Mouse (Mus musculus): Measurements from ENCODE around the gene Ndufs6.

Gene Ndufs6

DNA sequence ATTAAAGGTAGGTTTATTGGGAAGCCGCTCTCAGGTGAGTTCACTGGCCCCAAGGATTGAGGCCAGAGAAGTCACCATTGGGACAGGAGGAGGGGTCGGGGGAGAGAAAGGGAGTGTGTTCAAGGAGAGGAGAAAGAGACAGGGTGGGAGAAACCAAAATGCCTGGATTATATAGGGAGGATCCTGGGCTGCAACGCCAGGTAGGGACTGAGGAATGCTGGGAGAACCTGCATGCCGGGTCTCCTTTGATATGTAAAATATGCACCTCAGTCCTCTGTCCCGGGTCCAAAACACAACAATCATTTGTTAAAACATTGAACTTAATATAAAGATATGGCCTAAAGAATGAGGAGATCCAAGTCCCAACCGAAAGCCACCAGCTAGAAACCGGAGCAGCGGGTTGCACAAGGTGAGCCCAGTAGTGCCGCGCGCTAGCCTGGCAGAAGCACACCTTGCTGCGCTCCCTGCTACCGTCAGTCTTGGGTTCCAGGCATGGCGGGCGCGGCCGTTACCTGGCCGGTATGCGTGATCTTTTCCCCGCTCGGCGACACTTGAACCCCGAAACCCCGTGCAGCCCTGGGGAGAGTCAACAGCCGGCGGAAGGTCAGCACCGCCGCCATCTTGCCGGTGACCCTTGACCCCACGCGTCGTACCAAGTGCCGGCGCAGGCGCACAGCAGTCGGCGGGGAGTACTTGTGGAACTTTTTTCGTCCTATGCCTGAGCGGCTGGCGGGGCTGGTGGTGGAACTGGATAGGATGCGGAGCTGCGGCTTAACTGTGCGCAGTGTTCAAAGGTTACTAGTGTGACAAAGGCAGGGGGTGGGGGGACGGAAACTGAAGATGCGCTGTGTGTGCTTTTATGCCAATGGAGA, at the start of gene Ndufs6, which contains the start of gene Mrpl36:
Ndufs6 (minus strand) TSS at position 716 of the 872 bp plus-strand sequence.
Mrpl36 (plus strand) TSS at position 687 of the 872 bp plus-strand sequence.
- in situ Hi-C loops (cut with MboI, MseI): loop anchor here (5.0 kb wide), 1 partner anchor 274 kb away; the partner anchor contains the start of gene Clptm1l

DNA sequence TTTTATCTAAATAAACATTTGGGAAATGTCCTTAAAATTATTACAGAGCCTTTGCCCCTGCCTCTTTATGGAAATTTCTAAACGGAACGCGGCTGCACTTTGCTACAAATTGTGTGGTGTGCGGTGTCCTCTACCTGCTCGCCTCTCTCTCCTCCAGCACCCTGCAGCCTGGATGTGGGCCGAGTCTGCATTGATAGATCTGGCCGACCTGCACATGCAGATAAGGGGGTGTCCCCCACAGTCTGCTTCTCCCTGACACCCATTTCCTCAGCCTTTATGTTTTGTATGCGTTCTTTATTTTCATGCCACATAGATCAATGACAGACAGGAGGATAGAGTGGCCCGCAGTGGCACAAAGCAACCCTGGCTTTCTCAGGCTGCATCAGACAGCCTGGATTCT, 49.3 kb upstream of the Ndufs6 start:
- in situ Hi-C loops (cut with MboI, MseI): no loop called here

DNA sequence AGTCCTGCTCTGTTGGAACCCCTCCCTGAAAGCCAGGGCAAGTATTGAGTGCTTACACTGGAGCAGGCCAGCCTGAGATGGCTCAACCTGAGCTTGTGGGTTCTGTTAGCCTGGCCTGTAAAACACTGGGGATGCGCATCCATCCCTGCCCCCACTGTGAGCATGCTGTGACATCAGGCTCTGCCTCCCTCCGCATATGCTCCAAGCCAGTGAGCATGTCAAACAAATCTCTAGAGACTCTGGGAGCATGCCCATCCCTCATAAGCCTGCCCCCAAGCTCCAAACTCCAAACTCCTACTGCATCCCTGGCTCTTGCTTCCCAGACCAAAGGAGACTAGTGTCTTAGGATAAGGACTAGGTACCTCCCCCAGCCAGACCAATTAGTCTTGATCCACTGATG, 46.3 kb upstream of the Ndufs6 start:
- in situ Hi-C loops (cut with MboI, MseI): no loop called here

DNA sequence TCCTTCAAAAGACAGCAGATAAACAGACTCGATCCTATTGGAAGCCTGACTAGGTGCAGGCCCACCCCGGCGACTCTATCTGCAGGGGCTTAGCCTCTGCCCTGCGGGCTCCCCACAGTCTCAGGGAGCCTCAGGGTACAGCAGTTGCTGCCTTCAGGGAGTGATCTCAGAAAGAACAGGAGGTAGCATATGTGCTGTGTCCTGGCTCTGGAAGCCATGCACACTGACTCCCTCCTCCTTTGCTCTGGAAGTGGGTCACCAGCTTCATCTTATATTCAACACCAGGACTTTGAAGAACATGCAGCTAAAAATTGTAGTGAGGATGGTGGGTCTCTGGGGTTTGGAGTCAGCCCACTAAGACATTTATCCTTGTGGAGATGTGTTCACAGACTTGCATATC, 45.0 kb upstream of the Ndufs6 start:
- in situ Hi-C loops (cut with MboI, MseI): no loop called here

DNA sequence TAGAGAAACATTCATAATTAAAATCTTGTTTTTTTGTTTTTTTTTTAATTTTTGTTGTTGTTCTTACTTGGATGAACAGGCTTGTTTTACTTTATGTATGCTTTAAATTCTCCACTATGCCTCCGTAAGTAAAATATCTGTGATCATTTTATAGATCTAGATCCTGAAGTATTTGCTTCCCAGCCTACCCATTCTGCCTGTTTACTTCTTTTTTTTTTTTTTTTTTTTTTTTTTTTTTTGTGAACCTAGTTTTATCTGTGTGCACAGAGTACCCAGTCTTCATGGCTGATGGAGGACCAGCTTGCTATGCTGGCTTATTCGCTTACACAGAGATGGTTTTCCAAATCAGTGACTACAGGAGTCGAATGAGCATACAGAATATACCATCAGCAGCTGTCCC, 28.8 kb upstream of the Ndufs6 start:
- in situ Hi-C loops (cut with MboI, MseI): no loop called here

DNA sequence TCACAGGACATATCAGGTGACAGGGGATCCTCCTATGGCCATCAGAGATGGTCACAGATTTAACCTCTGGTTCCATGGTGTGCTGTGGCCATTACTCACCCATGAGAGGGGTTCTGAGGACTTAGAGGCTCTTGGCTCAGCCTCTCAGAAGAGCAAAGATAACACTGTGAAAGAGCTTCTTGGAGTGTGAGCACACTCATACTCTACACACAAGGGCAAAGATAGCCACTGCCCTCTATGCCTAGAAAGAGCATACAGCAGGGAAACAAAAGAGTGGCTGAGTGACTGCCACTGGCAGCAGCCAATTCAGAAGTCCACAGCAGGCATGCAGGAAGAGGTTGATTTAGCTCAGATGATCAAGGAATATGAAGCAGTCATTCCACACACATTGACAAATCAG, 24.1 kb upstream of the Ndufs6 start:
- in situ Hi-C loops (cut with MboI, MseI): no loop called here

DNA sequence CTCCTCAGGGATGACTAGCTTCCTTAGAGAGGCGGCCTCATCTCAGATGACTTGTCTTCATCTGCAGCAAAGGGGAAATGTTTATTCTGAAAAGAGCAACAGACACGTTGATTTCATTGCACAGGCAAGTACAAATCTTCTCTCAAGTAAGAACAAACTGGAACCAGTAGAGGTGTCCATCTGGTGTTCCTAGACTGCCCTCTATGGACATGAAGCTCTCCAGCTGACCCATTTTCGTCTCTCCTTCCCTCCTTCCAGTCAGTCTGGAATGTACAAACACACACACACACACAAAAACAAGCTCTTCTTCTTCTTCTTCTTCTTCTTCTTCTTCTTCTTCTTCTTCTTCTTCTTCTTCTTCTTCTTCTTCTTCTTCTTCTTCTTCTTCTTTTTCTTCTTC, 23.6 kb upstream of the Ndufs6 start:
- in situ Hi-C loops (cut with MboI, MseI): no loop called here

DNA sequence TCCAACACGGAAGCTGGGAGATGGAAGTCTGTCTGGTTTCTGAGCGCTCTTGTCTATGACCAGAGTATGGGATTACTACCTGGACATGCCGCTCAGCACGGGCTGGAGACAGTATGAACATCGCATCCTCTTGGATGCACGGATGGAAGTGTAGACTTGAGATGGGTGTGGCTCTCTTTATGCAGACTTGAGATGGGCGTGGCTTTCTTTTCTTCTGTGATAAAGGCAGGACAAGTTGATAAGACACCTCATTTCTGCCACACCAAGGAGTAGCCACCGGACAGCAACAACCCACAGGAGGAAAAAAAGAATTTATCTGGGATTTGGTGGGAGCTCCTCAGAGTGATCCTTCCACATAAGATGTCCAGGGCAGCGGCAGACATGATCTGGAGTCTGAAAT, 22.4 kb upstream of the Ndufs6 start:
- in situ Hi-C loops (cut with MboI, MseI): no loop called here

DNA sequence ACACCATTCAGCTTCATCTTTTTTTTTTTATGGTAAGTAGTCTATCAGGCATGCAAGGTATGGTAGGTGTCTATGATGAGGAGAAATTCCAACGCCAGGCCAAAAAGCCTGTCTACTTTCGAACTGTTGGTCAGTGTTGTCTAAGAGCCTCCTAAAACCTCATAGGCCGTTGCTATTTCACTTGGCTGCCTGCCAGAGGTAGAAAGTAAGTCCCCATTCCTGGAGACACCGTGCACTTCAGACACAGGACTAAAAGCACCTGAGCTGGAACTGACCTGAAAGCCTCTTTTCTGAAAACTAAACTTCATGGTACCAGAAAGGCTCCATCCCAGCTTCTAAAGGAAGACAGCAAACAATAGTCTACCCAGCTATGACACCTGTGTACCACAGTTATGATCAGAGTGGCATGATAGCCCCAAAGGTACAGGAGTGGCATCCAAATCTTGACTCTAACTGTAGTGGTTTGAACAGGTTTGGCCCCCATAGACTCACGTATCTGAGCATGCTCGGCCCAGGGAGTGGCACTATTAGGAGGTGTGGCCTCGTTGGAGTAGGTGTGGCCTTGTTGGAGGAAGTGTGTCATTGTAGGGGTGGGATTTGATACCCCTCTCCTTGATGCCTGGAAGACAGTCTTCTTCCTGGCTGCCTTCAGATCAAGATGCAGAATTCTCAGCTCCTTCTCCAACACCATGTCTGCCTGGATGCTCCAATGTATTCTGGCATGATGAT, 19.7 kb upstream of the Ndufs6 start:
- in situ Hi-C loops (cut with MboI, MseI): no loop called here

DNA sequence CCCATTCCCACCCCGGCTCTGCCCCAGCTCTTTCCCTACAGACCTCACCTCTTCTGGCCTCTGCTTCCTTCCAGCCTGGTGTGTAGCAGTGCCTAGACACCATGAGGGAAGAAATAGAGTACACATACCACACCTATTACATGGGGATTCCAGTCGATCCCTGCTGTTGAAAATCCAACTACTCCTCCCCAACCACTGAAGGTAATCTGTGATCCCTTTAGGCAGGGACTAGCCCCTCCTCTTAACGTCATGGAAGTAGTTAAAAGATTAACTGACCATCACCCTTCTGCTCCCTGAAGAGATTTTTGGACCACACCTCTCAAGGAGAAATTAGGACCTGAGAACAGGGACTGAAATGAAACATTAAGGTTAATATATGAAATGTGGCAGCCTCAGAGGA, 18.8 kb upstream of the Ndufs6 start:
- in situ Hi-C loops (cut with MboI, MseI): no loop called here

DNA sequence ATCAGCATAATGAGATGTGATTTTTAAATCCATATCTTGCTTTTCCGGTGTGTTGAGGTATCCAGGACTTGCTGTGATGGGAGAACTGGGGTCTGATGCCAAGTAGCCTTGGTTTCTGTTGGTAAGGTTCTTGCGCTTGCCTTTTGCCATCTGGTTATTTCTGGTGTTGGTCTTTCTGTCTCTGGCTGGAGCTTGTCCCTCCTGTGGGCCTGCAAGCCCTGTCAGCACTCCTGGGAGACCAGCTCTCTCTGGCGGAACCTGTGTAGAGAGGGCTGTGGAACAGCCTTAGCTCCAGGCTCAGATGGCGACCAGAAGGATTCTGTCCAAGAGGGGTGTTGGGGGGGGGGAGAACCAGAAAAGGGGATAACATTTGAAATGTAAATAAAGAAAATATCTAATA, 18.4 kb upstream of the Ndufs6 start:
- in situ Hi-C loops (cut with MboI, MseI): no loop called here

DNA sequence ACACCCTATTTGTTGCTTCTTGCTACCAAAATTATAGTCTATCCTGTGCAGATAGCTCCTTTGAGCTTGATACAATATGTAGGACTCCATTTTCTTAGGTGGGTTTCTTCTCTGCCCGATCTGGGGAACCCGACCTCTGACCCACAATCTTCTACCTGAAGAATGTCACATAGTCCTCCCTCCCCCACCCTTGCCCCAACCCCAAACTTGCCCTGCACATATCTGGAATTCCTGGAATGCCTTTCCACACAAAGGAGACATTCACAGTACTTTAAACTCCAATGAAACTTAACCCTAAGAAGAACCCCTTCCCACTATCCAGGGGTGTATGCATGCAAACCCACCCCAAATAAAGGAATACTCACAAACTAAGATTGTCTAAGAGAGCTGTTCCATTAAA, 17.8 kb upstream of the Ndufs6 start:
- in situ Hi-C loops (cut with MboI, MseI): no loop called here

DNA sequence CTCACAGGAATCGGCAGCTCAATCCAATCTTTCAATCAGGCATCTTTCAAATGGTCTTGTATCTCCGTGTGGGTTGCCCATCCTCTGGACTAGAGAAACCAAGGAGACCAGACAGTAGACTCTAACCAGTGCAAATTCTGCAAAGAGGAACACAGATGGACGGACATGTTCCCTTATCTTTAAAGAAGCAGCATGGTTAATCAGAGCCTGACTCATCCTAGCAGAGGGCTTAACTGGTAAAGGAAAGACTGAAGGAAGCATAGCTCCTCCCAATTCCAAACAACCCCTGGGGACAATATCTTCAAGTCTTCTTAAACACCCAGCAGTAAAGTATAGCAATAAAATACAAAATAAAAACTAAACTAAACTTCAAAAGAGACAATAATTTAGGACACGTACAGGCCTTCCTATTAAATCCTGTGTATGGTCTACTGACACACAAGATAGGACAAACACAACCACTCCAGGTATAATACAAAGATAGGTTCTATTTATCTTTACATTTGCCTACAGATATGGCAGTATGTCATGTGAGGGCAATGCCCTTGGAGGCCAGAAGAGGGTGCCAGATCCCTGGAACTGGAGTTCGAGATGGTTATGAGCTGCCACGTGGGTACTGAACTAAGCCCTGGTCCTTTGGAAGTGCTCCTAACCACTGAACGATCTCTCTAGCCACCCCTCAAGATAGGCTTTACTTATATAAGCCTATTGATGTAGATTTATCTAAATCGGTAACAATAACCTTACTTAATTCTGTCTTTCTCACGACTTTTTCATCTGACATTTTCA, 17.0 kb upstream of the Ndufs6 start:
- in situ Hi-C loops (cut with MboI, MseI): no loop called here

DNA sequence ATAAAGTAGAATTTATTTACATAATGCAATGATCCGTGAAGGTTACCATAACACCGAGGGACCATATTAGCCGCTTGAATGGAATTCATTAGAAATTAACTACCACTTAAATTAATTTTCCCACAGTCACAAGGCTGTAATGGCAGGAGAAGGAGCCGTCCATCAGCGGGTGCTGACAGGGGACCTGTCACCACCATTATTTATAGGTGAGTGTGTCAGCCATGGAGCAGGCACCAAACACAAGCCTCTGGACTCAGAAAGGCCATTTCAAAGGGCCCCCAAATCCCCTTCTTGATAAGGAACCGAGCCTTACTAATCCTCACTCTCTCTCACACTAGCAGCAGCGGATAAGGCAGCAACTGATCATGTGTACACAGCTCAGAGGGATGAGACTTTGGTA, 8.4 kb upstream of the Ndufs6 start:
- in situ Hi-C loops (cut with MboI, MseI): no loop called here

DNA sequence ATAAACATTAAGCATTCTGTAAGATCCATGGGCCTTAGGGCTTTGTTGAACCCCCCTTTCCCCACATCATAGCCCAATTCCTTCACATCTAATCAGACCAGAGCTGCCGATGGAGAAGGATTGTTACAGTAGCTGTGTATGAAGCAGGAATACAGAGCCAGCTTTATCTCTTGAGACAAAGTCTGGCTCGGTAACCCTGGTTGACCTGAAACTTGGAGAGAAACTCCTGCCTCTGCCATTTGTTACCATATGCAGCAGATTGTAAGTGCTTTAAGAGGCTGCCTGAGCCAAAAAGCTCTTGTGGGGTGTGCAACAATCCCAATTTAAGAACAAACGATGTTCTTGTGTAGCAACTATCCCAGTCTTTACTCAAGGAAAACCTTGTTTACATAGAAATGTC, 3.4 kb upstream of the Ndufs6 start:
- in situ Hi-C loops (cut with MboI, MseI): no loop called here

DNA sequence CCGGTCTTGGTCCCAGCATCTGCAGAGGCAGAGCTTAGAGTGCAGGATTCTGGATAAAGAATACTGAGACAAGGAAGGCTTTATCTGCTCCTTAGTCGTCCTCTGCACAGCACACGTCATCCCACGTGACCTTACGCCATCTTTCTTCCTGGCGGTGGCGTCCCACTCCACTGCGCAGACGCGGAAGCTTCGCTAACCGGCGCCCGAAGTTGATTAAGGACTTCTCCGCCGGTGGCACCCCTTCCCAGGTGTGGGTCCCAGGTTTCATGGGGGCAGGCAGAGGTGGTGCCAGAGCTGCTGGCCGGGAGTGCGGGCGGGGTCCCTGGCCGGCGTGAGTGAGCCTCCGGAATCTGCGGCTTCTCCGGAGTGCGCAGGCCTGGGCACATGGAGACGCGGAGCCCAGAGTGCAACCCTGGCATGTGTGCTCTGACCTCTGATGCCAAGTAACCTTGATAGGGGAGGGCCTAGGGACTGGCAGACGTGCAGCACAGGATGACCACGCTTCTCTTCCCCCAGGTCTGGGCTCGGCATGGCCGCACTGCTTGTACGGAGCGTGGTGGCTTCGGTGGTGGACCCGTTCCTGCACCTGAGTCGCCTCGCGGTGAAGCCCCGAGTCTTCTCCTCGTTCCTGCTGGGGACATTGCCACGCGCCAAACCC, 2.6 kb upstream of the Ndufs6 start:
- in situ Hi-C loops (cut with MboI, MseI): no loop called here

DNA sequence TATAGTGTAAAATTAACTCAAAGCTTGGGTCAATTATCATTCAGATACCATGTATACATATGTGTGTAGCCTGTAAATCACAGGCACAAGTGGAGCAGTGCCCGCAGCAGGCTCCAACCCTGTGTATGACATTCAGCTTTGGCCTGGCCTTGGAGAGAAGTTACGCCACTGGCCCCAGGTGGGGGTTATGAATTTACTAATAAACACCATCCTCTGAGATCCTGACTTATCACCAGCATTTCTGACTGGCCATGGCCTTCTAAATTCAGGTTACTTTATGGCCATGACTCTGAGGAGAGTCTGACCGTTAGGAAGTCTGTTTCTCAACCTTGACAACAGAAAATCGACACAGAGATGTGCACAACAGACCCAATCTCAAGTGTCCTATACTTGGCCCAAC, 4.9 kb downstream of the Ndufs6 start:
- in situ Hi-C loops (cut with MboI, MseI): no loop called here

DNA sequence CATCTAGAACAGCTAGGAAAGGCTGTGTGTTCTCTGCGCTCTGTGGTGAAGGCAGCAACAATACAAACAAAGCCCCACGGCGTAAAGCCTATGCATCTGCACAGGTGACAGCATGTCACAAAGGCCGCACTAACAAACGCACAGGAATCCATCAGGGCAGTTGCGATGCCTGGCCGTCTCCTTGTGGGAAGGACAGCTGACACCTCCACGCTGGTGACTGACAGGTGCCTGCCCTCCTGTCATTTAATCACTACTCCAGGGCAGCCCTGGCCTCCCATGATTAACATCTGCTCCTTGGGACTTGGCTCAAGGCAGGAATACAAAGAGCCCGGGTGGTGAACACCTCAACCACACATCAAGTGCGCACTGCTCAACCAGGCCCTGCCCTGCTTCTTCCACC, 5.7 kb downstream of the Ndufs6 start:
- in situ Hi-C loops (cut with MboI, MseI): no loop called here

DNA sequence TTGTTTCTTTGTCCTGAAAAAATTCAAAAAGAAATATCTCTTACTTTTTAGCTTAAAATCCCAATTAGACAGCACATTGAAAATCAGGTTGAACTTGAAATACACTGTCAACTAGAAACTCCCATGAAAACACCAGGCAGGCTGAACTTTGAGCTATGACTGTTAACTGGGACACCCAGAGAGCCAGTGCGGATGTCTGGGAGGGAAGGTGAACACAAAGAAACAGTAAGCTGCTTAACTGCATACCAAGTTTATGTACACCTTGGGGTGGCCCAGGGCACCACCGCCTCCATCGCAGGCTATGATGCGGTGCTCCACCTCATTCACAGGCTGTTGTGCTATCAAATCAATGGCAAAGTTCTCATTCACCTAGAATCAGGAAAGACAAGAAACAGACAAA, 8.3 kb downstream of the Ndufs6 start:
- in situ Hi-C loops (cut with MboI, MseI): no loop called here

DNA sequence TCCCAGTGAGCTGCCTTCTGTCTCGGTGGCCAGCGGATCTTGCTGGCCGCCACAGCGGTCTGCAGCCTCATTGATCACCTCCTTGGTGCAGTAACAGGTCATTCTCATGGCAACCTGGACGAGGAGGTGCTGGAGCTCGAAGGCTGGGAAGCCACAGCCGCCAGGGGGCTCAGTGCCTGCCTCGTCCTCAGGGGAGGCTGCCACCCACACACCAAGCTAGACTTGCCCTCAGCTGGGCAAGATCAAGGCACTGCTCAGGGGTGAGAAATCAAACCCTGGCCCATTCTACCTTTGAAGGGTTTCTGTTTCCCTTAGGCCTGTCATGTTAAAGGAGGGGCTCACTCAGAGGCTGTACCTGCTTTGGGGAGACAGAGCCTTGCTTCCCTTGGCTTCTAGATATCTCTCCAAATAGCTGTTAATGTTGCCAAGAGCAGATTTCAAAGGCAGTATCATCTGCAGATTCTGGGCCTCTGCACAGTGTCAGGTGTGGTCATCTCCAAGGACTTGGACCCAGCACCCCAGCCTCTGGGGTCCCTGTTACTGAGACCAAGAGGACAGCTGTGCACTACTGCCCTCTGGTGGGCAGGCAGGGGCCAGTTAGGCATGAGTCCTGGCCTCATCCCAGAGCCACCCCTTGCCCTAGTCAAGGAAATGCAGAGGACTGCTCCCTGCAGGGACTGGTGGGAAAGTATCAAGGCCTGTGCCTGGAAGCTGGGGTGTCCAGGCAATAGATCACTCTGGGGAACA, 18.0 kb downstream of the Ndufs6 start:
- in situ Hi-C loops (cut with MboI, MseI): no loop called here

DNA sequence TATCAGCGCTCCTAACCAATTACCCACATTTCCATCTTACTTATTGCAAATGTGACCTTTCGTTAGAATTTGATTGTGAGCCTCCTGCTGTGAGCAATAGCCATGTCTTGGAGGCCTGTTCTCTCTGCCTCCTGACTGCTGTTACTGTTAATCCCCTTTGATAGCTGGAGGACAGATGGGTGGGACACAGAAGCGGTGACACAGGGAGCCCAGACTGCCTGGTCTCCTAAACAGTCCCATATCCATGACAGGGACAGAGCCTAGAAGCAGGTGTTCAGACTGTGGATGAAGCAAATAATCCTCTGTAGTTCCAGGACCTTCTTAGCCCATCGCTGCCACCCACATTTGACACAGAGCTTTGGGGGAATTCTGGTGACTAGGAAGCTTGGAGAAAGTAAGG, 21.9 kb downstream of the Ndufs6 start:
- in situ Hi-C loops (cut with MboI, MseI): no loop called here

Data from regulatory T cell (primary cell).